Mouse (Mus musculus) lung, postnatal 0 days (tissue): ENCODE measurements around the gene Lekr1.

ENCODE experiments used
- CTCF ChIP-seq: IDR thresholded peaks from 2 replicates; pipeline ENCODE4 v1.5.1; 2016; ENCODE audit warnings: antibody characterized with exemption, mild to moderate bottlenecking
- EP300 ChIP-seq: IDR thresholded peaks from 2 replicates; pipeline ENCODE4 v1.6.1; 2016; ENCODE audit warnings: antibody characterized with exemption, mild to moderate bottlenecking, control low read depth

- TF ChIP-seq CTCF (no peak), EP300 (no peak)
These were observed 163.2 kb downstream of the Lekr1 start for GRCm38 (mm10) chr3:65829230-65829629.
